Mouse (Mus musculus) naive thymus-derived CD4-positive, alpha-beta T cell, adult 2 months (primary cell): ENCODE measurements around the gene Napb.

Experiments used
- DNase-seq: peaks from one replicate; pipeline ENCODE4 v3.0.0-alpha.2; 2011; ENCODE audit warnings: low read depth

The Napb gene

GRCm38 (mm10) chr2:148687971-148688370 is 44.3 kb downstream of the Napb start:
- DNase-seq: no peak

GRCm38 (mm10) chr2:148686862-148687261 is 45.4 kb downstream of the Napb start:
- DNase-seq: no peak

DNA sequence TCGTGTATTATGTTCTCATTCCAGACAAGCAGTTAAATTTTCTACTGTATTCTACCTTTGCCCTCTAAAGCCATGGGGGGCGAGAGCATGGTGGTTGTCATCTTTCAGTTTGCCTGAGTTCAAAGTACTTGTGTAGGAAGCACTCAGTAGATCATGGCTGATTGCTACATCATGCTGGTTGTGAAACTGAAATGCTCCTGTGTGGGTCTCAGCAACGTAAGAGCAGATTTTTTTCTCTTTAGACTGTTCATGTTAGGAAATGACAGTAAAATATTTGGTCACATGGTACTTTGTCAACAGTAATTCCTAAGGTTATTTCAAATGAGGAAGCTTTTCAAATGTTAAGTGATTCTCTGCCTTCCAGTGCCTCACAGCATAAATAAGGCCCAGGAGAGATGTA is 46.6 kb downstream of the Napb start:
- DNase-seq: no peak

GRCm38 (mm10) chr2:148684972-148685371 is 47.3 kb downstream of the Napb start:
- DNase-seq: no peak

DNA sequence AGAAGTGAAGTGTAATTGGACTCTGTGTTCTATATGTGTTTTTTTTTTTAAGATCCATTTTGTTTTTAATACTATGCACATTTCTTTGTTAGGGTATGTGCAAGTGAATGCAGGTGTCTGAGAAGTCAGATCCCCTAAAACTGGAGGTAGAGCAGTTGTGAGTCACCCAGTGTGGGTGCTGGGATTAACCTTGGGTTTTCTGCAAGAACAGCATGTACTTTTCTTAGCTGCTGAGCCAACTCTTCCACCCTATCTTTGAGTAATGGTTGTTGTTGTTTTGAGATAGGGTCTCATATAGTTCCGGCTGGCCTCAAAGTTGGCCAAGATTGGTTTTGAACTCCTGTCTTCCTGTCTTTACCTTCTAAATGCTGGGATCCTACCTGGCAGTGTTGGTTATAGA is 49.2 kb downstream of the Napb start:
- no peak for DNase-seq

DNA sequence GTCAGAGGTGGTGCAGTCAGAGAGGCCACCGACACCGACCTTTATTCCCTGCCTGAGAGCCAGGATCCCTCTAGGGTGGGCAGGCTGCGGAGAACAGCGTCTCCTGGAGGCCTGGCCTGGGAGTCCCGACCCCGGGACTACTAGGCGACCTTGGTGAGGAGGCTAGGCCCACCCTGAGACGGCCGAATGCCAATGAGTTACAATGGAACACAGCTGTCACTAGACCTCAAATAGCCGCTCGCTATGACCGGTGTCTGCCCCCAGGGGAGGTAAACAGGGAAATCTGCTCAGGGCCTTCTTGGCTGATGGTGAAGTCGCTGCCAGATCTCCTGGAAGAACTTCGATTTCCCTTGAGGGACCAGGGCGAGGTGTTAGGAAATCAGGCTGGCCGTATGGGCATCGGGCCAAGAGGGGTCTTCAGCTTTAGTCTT is 50.8 kb downstream of the Napb start:
- no peak for DNase-seq

- peak; percentile 98 for DNase-seq
Measured at GRCm38 (mm10) chr2:148680775-148681291, 51.4 kb downstream of the Napb start, which contains the start of gene Gzf1. TSS of gene Gzf1 (plus strand) at chr2:148681023.

- DNase-seq: no peak
Measured at GRCm38 (mm10) chr2:148679346-148679745, 52.9 kb downstream of the Napb start.

GRCm38 (mm10) chr2:148677801-148678200 is 54.5 kb downstream of the Napb start:
- no peak for DNase-seq

DNA sequence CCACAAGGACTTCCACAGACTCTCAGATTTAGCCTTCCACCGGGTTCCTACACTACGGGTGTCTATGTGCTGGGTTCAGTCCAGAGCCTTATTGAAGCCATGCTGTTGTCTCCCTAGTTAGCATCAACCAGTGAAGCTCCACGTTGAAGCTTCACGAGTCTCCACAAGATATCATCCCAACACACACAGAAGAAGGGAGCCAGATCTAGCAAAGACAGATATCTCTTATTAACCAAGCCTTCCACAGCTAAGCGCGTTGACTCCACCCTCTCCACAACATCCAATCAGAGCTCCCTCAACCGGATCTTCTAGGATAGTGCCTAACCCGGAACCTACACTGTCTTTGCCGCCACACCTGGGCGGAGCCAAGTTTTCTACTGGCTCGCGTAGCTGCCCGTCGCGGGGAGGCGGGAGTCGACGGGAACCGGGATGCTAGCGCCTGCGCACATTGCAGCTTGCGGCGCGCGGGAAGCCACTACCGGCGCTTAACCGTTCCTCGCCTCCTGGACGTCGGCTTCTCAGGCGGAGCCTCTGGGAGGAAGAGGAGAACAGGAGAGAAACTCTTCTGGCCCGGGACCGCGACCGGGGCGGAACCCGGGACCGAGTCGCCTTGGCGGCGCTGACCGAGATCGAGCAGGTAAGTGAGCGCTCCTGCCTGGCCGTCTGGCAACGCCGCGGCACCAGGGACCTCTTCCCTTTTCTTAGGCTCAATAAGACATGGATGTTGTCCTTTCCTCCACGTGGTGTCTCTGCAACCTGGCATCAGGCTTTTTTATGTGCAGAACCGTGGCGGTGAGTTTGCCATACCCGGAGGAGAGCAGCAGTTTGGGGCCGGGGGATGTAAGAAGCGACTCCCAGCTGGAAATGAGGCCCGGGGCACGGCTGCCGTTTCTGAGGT is 59.8 kb downstream of the Napb start, which contains the start of gene Nxt1:
Nxt1 (plus strand) TSS at position 403 of the 898 bp plus-strand sequence.
- peak; percentile 99 for DNase-seq

DNA sequence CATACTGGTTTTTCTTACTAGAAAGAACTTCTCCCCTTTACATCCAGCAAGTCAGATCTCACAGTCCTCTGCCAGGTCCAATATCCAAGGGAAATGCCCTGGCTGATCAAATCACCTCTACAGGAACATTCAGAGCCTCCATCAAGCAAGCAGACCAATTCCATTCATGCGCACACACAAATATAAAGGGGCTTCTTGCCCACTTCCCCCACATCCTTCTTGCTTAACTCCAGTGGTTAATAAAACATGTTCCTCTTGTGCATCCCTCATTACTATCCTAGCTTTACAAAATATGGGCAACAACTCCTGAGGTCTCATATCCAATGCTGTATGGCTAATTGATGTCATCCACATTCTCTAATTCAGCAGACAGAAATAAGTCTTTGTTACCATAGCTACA is 68.8 kb downstream of the Napb start:
- DNase-seq: no peak

DNA sequence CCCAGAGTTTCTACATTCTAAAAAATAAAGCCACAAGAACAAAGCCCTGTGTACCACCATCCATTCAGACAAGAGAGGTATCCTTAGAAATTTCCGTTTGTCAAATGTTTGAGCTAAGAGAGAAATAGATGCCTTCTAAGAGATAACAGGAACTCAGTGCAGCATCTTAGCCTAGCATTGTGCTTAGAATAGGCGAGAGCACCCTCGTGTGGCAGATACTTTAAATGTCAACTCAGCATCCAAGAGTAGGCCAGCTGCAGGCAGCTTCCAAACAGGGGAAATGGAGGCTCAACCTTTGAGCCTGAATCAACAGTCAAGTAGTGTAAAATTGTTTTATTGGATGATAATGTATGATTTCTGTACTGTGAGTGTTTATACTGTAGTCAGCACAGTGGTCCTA is 77.3 kb downstream of the Napb start:
- DNase-seq: peak; percentile 60

- DNase-seq: no peak
Measured at GRCm38 (mm10) chr2:148650587-148651357, 81.5 kb downstream of the Napb start.

- DNase-seq: no peak
Measured at GRCm38 (mm10) chr2:148644421-148645000, 87.8 kb downstream of the Napb start.
